Mouse (Mus musculus): Measurements from ENCODE around the gene Setd7. TPM values are rescaled to one million over a fixed set of nuclear protein-coding genes. Genes with fewer than 3 reads are reported as not detected.
A peak's percentile ranks its signal among the peaks of the same experiment; 100 is the strongest.

The Setd7 gene
- total and polyA plus RNA-seq, 3 experiments: 16.6 to 34.3 (median 23.6) TPM

- dilution Hi-C loops (cut with MboI; ENCODE audit: extremely low pct_ligation_motif_present, extremely low pct_unique_long_range_greater_than_20kb, low sequenced_read_pairs): no loop called here
- Histone ChIP-seq H3K4me3 (replicated peaks in 1 of 3; ENCODE audit: low read depth in 2 of 3, low read length in 2 of 3, poor library complexity in 1 of 3) (no peak overlapping the region), H3K4me2 (ENCODE audit: insufficient read depth, low read depth, poor library complexity, severe bottlenecking) (no peak overlapping the region), H3K4me1 (ENCODE audit: control insufficient read depth in 1 of 2, insufficient read depth in 2 of 2) (no peaks in the 10 kb centered on the region), H3K36me3 (replicated peaks in 1 of 2; ENCODE audit: control insufficient read depth in 1 of 2, insufficient read depth in 1 of 2, low read length in 1 of 2) (no peaks in the 10 kb centered on the region), H3K79me2 (replicated peaks; ENCODE audit: control insufficient read depth, extremely low read depth, insufficient read depth, poor library complexity, severe bottlenecking) (no peaks in the 10 kb centered on the region), H3K27me3 (replicated peaks) (no peaks in the 10 kb centered on the region), H3K27ac (ENCODE audit: insufficient read depth, low read depth) (no peak overlapping the region), H3K9ac (ENCODE audit: insufficient read depth, low read depth) (no peak overlapping the region), H3K9me3 (replicated peaks; ENCODE audit: low read length) (peaks cover 3% of the 10 kb centered on the region)
- no peak for DNase-seq (ENCODE audit: extremely low read depth)
- in situ Hi-C loops (cut with MboI; ENCODE audit: low pct_ligation_motif_present, low pct_unique_long_range_greater_than_20kb, low sequenced_read_pairs): no loop called here
- TF ChIP-seq MAX (IDR thresholded peaks at IDR 0.05; ENCODE audit: low read length) (no peak), TBP (conservative IDR thresholded peaks at IDR 0.05; ENCODE audit: low read depth, low read length) (peak; percentile 71), E2F4 (IDR thresholded peaks at IDR 0.05; ENCODE audit: insufficient replicate concordance, low read depth, low read length) (no peak), TCF12 (IDR thresholded peaks at IDR 0.05; ENCODE audit: low read depth, low read length) (peak; percentile 52), IRF4 (IDR thresholded peaks at IDR 0.05; ENCODE audit: low read depth, low read length) (peak; percentile 50; the same call in 1 of the 2 replicates), POLR2AphosphoS2 (IDR thresholded peaks at IDR 0.05; ENCODE audit: low read depth, low read length) (no peak), MXI1 (IDR thresholded peaks at IDR 0.05; ENCODE audit: low read depth, low read length) (no peak), EP300 (IDR thresholded peaks at IDR 0.05; ENCODE audit: low read length) (peak; percentile 71), POLR2A (IDR thresholded peaks at IDR 0.05; ENCODE audit: low read depth, low read length) (no peak), ELF1 (IDR thresholded peaks at IDR 0.05; ENCODE audit: low read depth, low read length) (no peak)
Observed at GRCm38 (mm10) chr3:51570200-51570599, 9.5 kb upstream of the Setd7 start.

GRCm38 (mm10) chr3:51561993-51562385 is 1.3 kb upstream of the Setd7 start:
- TF ChIP-seq MEF2A (IDR thresholded peaks at IDR 0.05; ENCODE audit: borderline replicate concordance, low read depth, low read length): no peak
- no peak for TF ChIP-seq POLR2AphosphoS2 (IDR thresholded peaks at IDR 0.05; ENCODE audit: low read depth, low read length)
- TF ChIP-seq E2F4 (IDR thresholded peaks at IDR 0.05; ENCODE audit: insufficient replicate concordance, low read depth, low read length): no peak
- no peak for TF ChIP-seq BHLHE40 (IDR thresholded peaks at IDR 0.05; ENCODE audit: low read depth, low read length)
- TF ChIP-seq ELF1 (IDR thresholded peaks at IDR 0.05; ENCODE audit: low read depth, low read length): 0 out of 2 replicates have a peak, but pooled peaks have one; percentile 6
- 0 out of 2 replicates have a peak, but pooled peaks have one; percentile 18 for TF ChIP-seq ZNF384 (IDR thresholded peaks at IDR 0.05; ENCODE audit: low read depth, low read length)
- no peak for TF ChIP-seq SIN3A (IDR thresholded peaks at IDR 0.05; ENCODE audit: low read length)
- no peak for TF ChIP-seq GABPA (IDR thresholded peaks at IDR 0.05; ENCODE audit: insufficient replicate concordance, low read depth, low read length)
- no peak for TF ChIP-seq RCOR1 (conservative IDR thresholded peaks at IDR 0.05; ENCODE audit: low read depth, low read length)
- no peak for TF ChIP-seq TBP (conservative IDR thresholded peaks at IDR 0.05; ENCODE audit: low read depth, low read length)
- in situ Hi-C loops (cut with MboI; ENCODE audit: low pct_ligation_motif_present, low pct_unique_long_range_greater_than_20kb, low sequenced_read_pairs) (no loop called here), dilution Hi-C loops (cut with MboI; ENCODE audit: extremely low pct_ligation_motif_present, extremely low pct_unique_long_range_greater_than_20kb, low sequenced_read_pairs) (no loop called here)
- H3K4me3 ChIP-seq (replicated peaks in 1 of 3; ENCODE audit: low read depth in 2 of 3, low read length in 2 of 3, poor library complexity in 1 of 3): peak overlapping the region in 1 of 3 experiments; percentile 87
- peak overlapping the region; percentile 77 for H3K4me2 ChIP-seq (ENCODE audit: insufficient read depth, low read depth, poor library complexity, severe bottlenecking)
- H3K27me3 ChIP-seq (replicated peaks): no peaks in the 10 kb centered on the region
- peaks cover 0 to 32% of the 10 kb centered on the region in 2 experiments; a peak in 2 of 4 replicates for H3K4me1 ChIP-seq (ENCODE audit: control insufficient read depth in 1 of 2, insufficient read depth in 2 of 2)
- H3K9me3 ChIP-seq (replicated peaks; ENCODE audit: low read length): no peaks in the 10 kb centered on the region
- H3K79me2 ChIP-seq (replicated peaks; ENCODE audit: control insufficient read depth, extremely low read depth, insufficient read depth, poor library complexity, severe bottlenecking): peaks cover 23% of the 10 kb centered on the region
- peaks cover 3 to 17% of the 10 kb centered on the region in 2 experiments for H3K36me3 ChIP-seq (replicated peaks in 1 of 2; ENCODE audit: control insufficient read depth in 1 of 2, insufficient read depth in 1 of 2, low read length in 1 of 2)
- 0 out of 2 replicates have a peak overlapping the region, but pooled peaks have one; percentile 96 for H3K9ac ChIP-seq (ENCODE audit: insufficient read depth, low read depth)
- no peak overlapping the region for H3K27ac ChIP-seq (ENCODE audit: insufficient read depth, low read depth)
- no peak for DNase-seq (ENCODE audit: extremely low read depth)

All from CH12.LX (cell line).